Mouse (Mus musculus) ES-Bruce4 (cell line): ENCODE data around the gene Zfp263. TPM values are rescaled to one million over a fixed set of nuclear protein-coding genes. Genes with fewer than 3 reads are reported as not detected.

Experiments
- H3K27ac ChIP-seq: 2 replicates; pipeline ENCODE4 v1.5.1; 2012; ENCODE audit warnings: low read length, inconsistent platforms; ENCODE audit not compliant: insufficient read depth
- H3K27me3 ChIP-seq: 2 replicates; pipeline ENCODE4 v1.6.1; 2012; ENCODE audit warnings: mild to moderate bottlenecking, low read length, inconsistent platforms; ENCODE audit not compliant: control insufficient read depth, poor library complexity, insufficient read depth, severe bottlenecking
- H3K36me3 ChIP-seq: 2 replicates; pipeline ENCODE4 v1.6.1; 2012; ENCODE audit warnings: inconsistent platforms, mild to moderate bottlenecking, low read length, moderate library complexity; ENCODE audit not compliant: control insufficient read depth, poor library complexity, insufficient read depth, severe bottlenecking
- H3K4me1 ChIP-seq: one replicate; pipeline ENCODE4 v1.8.1; 2011; ENCODE audit warnings: low read length; ENCODE audit not compliant: control insufficient read depth, insufficient read depth
- H3K4me3 ChIP-seq: 2 replicates; pipeline ENCODE4 v1.5.1; 2011; ENCODE audit warnings: low read depth, mild to moderate bottlenecking, low read length
- H3K9ac ChIP-seq: 2 replicates; pipeline ENCODE4 v1.6.1; 2012; ENCODE audit warnings: low read depth, mild to moderate bottlenecking, inconsistent platforms; ENCODE audit not compliant: poor library complexity, severe bottlenecking
- H3K9me3 ChIP-seq: replicated peaks from 2 replicates; pipeline ENCODE4 v1.6.1; 2012; ENCODE audit warnings: mild to moderate bottlenecking, low read length, inconsistent platforms; ENCODE audit not compliant: control insufficient read depth, poor library complexity, insufficient read depth, severe bottlenecking
- CTCF ChIP-seq: IDR thresholded peaks from one replicate; pipeline ENCODE4 v1.8.1; 2011; ENCODE audit warnings: low read depth, low read length
- EP300 ChIP-seq: IDR thresholded peaks from 2 replicates; pipeline ENCODE4 v1.6.1; 2011; ENCODE audit warnings: low read depth, low read length; ENCODE audit not compliant: insufficient read depth
- POLR2A ChIP-seq: IDR thresholded peaks from one replicate; pipeline ENCODE4 v1.8.1; 2011; ENCODE audit warnings: low read length; ENCODE audit not compliant: insufficient read depth
- polyA plus RNA-seq: library from polyadenylated mRNA; stranded (reverse); fragments of >200 nt; gene quantifications from 2 replicates; pipeline ENCODE4 v1.2.4, GENCODE M21; 2011; ENCODE audit warnings: low read depth; ENCODE audit not compliant: missing spikeins, insufficient read depth, insufficient read length

Zfp263 gene
- 25.2 and 25.6 TPM in 2 replicates for polyA plus RNA-seq

DNA sequence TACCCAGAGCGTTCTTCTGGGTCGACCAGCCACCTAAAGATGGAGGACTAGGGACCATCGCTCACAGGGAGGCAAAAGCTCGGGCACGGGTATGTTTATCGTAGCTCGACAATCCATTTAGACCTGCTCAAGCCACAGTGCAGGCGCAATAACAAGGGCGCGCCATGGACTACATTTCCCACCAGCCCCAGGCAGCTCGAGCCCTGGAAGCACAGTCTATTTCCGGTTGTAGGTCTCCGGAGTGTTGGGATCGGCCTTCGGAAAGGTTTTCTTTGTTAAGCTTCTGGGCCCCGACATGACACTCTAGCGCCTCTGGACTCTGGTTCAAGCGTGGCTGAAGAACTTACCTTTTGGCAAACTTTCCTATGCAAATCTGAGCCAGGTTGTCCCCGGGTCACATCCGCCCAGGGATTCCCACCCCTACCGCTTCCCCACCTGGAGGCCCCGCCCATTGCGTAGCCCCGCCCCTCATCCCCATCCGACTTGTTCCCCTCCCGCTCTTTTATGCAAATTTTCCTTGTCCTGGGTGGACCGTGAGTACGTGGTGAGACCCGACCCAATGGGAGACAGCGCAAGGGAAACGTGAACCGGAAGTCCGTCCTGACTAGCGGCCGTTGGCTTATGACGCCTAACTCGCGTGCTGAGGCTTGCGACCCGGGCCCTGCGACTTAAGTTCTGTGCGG, at the start of gene Zfp263:
Gene Zfp263, plus strand, starts transcription at position 591 of the 683 bp plus-strand sequence.
- no peaks in the 10 kb centered on the region for H3K27me3 ChIP-seq
- peak within 1 kb of the TSS; percentile 88 for H3K9ac ChIP-seq
- H3K4me3 ChIP-seq, result peak within 1 kb of the TSS; percentile 85
- H3K9me3 ChIP-seq, result 0 out of 2 replicates have a peak, but pooled peaks cover 4% of the 10 kb centered on the region
- no peaks in the 10 kb centered on the region for H3K4me1 ChIP-seq
- H3K27ac ChIP-seq, result peak within 1 kb of the TSS; percentile 77
- peaks cover 18% of the 10 kb centered on the region for H3K36me3 ChIP-seq
- TF ChIP-seq CTCF, result no peak
- TF ChIP-seq POLR2A, result peak; percentile 26
- TF ChIP-seq EP300, result no peak

GRCm38 (mm10) chr16:3699281-3699680, 44.6 kb upstream of the Zfp263 start:
- Histone ChIP-seq H3K27ac (no peak overlapping the region), H3K27me3 (no peaks in the 10 kb centered on the region; the same call in 1 of the 2 replicates), H3K9ac (no peak overlapping the region), H3K9me3 (no peaks in the 10 kb centered on the region), H3K36me3 (no peaks in the 10 kb centered on the region), H3K4me3 (no peak overlapping the region), H3K4me1 (no peaks in the 10 kb centered on the region)
- no peak for TF ChIP-seq CTCF
- no peak for TF ChIP-seq EP300
- TF ChIP-seq POLR2A, result no peak

GRCm38 (mm10) chr16:3700893-3701292, 43.0 kb upstream of the Zfp263 start:
- no peaks in the 10 kb centered on the region for H3K4me1 ChIP-seq
- H3K27me3 ChIP-seq, result no peaks in the 10 kb centered on the region; the same call in 1 of the 2 replicates
- no peaks in the 10 kb centered on the region for H3K36me3 ChIP-seq
- no peak overlapping the region for H3K4me3 ChIP-seq
- TF ChIP-seq EP300 (no peak), CTCF (no peak), POLR2A (no peak)
- no peak overlapping the region for H3K27ac ChIP-seq
- no peaks in the 10 kb centered on the region for H3K9me3 ChIP-seq
- H3K9ac ChIP-seq, result no peak overlapping the region

GRCm38 (mm10) chr16:3706680-3707079, 37.2 kb upstream of the Zfp263 start:
- no peaks in the 10 kb centered on the region for H3K4me1 ChIP-seq
- no peaks in the 10 kb centered on the region for H3K36me3 ChIP-seq
- H3K9ac ChIP-seq, result no peak overlapping the region
- H3K27ac ChIP-seq, result no peak overlapping the region
- no peak overlapping the region for H3K4me3 ChIP-seq
- no peaks in the 10 kb centered on the region for H3K9me3 ChIP-seq
- TF ChIP-seq POLR2A (no peak), CTCF (no peak), EP300 (no peak)
- no peaks in the 10 kb centered on the region; the same call in 1 of the 2 replicates for H3K27me3 ChIP-seq

- no peaks in the 10 kb centered on the region for H3K27me3 ChIP-seq
- no peaks in the 10 kb centered on the region for H3K4me1 ChIP-seq
- no peak overlapping the region for H3K4me3 ChIP-seq
- no peak for TF ChIP-seq POLR2A
- no peak for TF ChIP-seq EP300
- TF ChIP-seq CTCF, result no peak
- H3K27ac ChIP-seq, result no peak overlapping the region
- no peaks in the 10 kb centered on the region for H3K36me3 ChIP-seq
- H3K9ac ChIP-seq, result no peak overlapping the region
- no peaks in the 10 kb centered on the region for H3K9me3 ChIP-seq
Measured at GRCm38 (mm10) chr16:3714731-3715130, 29.2 kb upstream of the Zfp263 start.

DNA sequence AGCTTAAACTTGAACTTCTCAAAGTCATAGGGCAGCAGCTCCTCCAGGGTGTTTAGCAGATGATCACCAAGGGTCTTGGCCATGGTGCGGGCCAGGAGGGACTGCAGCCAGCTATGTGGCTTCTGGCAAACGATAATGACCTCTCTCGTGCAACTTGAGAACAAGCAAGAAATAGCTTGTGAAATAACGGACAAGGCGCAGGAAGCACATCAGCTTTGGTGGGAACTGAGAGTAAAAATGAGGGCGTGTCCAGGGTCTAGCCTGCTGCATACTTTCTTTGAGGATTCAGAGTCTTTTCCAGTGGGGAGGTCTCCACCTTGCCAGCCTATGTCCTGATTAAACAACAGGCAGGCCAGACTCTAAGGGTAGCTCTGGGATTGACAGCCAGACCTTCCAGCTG, 25.9 kb upstream of the Zfp263 start, which contains the start of gene Mefv:
Gene Mefv, minus strand, starts transcription at position 118 of the 400 bp plus-strand sequence.
- no peaks in the 10 kb centered on the region for H3K27me3 ChIP-seq
- no peaks in the 10 kb centered on the region for H3K4me1 ChIP-seq
- no peaks in the 10 kb centered on the region for H3K9me3 ChIP-seq
- TF ChIP-seq EP300 (no peak), CTCF (no peak), POLR2A (no peak)
- H3K27ac ChIP-seq, result no peak within 1 kb of the TSS
- no peak within 1 kb of the TSS for H3K9ac ChIP-seq
- H3K36me3 ChIP-seq, result no peaks in the 10 kb centered on the region
- no peak within 1 kb of the TSS for H3K4me3 ChIP-seq
